Mouse (Mus musculus) ES-Bruce4 (cell line): ENCODE data around the gene Apom. TPM values are rescaled to one million over a fixed set of nuclear protein-coding genes. Genes with fewer than 3 reads are reported as not detected.

ENCODE experiments used
- H3K27ac ChIP-seq: 2 replicates; pipeline ENCODE4 v1.5.1; 2012; ENCODE audit warnings: low read length, inconsistent platforms; ENCODE audit not compliant: insufficient read depth
- H3K27me3 ChIP-seq: 2 replicates; pipeline ENCODE4 v1.6.1; 2012; ENCODE audit warnings: mild to moderate bottlenecking, low read length, inconsistent platforms; ENCODE audit not compliant: control insufficient read depth, poor library complexity, insufficient read depth, severe bottlenecking
- H3K36me3 ChIP-seq: 2 replicates; pipeline ENCODE4 v1.6.1; 2012; ENCODE audit warnings: inconsistent platforms, mild to moderate bottlenecking, low read length, moderate library complexity; ENCODE audit not compliant: control insufficient read depth, poor library complexity, insufficient read depth, severe bottlenecking
- H3K4me1 ChIP-seq: one replicate; pipeline ENCODE4 v1.8.1; 2011; ENCODE audit warnings: low read length; ENCODE audit not compliant: control insufficient read depth, insufficient read depth
- H3K4me3 ChIP-seq: 2 replicates; pipeline ENCODE4 v1.5.1; 2011; ENCODE audit warnings: low read depth, mild to moderate bottlenecking, low read length
- H3K9ac ChIP-seq: 2 replicates; pipeline ENCODE4 v1.6.1; 2012; ENCODE audit warnings: low read depth, mild to moderate bottlenecking, inconsistent platforms; ENCODE audit not compliant: poor library complexity, severe bottlenecking
- H3K9me3 ChIP-seq: replicated peaks from 2 replicates; pipeline ENCODE4 v1.6.1; 2012; ENCODE audit warnings: mild to moderate bottlenecking, low read length, inconsistent platforms; ENCODE audit not compliant: control insufficient read depth, poor library complexity, insufficient read depth, severe bottlenecking
- CTCF ChIP-seq: IDR thresholded peaks from one replicate; pipeline ENCODE4 v1.8.1; 2011; ENCODE audit warnings: low read depth, low read length
- EP300 ChIP-seq: IDR thresholded peaks from 2 replicates; pipeline ENCODE4 v1.6.1; 2011; ENCODE audit warnings: low read depth, low read length; ENCODE audit not compliant: insufficient read depth
- POLR2A ChIP-seq: IDR thresholded peaks from one replicate; pipeline ENCODE4 v1.8.1; 2011; ENCODE audit warnings: low read length; ENCODE audit not compliant: insufficient read depth
- polyA plus RNA-seq: library from polyadenylated mRNA; stranded (reverse); fragments of >200 nt; gene quantifications from 2 replicates; pipeline ENCODE4 v1.2.4, GENCODE M21; 2011; ENCODE audit warnings: low read depth; ENCODE audit not compliant: missing spikeins, insufficient read depth, insufficient read length

Gene Apom
- polyA plus RNA-seq, 1 experiment, result not detected

DNA sequence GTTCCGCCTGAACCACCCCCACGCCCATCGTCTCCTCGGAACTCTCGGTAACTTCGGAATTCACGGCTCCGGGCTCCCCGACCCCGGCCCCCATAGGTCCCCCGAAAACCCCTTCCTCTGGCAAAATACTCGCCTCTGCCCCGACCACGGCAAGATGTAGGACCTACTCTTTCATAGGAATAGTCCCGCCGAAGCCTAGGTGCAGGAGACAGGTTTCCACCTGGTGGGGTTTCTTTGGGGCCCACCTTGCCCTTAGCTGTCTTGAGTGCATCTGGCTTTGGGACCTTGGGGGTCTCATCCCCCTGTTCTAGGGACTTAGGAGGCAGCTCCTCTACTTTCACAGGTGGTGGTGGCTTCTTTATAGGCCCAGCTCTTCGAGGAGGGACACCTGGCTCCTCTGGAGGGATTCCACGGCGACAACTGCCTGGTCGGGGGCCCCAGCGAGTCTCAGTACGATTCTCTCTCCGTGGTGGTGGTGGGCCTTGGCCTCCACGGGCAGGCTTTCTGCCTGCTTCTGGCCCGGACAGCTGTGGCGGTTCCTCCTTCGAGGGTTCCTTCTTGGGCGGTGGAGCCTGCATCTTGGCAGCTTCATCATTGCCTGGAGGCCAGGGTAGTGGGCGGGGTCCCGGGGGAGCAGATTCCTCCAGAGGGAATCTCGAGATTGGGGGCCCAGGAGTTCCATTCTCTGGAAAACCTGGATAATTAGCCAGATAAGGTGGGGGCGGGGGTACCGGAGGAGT, 24.8 kb upstream of the Apom start:
- H3K36me3 ChIP-seq, result peaks cover 99% of the 10 kb centered on the region
- H3K4me3 ChIP-seq, result no peak overlapping the region
- H3K27ac ChIP-seq, result no peak overlapping the region
- TF ChIP-seq CTCF, result no peak
- no peaks in the 10 kb centered on the region for H3K27me3 ChIP-seq
- no peaks in the 10 kb centered on the region for H3K9me3 ChIP-seq
- no peak overlapping the region for H3K9ac ChIP-seq
- no peaks in the 10 kb centered on the region for H3K4me1 ChIP-seq

DNA sequence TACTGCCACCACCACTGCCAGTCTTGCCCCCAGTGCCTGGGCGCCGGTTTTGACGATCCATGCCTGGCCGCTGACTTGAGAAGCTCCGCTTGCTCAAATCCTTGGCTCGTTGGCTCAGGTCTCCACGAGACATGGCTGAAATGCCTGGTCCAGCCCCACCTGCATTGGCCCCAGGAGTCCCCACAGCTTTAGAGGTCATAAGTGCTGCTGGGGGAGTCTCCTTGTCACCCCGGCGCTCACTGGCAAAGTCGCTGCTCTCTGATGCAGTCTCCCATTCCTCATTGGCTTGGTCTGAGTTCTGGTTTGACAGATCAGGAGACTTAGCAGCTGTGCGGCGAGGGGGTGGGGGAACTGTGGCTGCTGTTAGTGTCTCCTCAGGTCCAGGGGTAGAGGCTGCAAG, 23.6 kb upstream of the Apom start:
- no peaks in the 10 kb centered on the region for H3K9me3 ChIP-seq
- TF ChIP-seq EP300 (no peak), CTCF (no peak), POLR2A (no peak)
- H3K27me3 ChIP-seq, result no peaks in the 10 kb centered on the region
- no peak overlapping the region for H3K4me3 ChIP-seq
- no peak overlapping the region for H3K27ac ChIP-seq
- H3K9ac ChIP-seq, result no peak overlapping the region
- H3K36me3 ChIP-seq, result peaks cover 98% of the 10 kb centered on the region
- H3K4me1 ChIP-seq, result no peaks in the 10 kb centered on the region

DNA sequence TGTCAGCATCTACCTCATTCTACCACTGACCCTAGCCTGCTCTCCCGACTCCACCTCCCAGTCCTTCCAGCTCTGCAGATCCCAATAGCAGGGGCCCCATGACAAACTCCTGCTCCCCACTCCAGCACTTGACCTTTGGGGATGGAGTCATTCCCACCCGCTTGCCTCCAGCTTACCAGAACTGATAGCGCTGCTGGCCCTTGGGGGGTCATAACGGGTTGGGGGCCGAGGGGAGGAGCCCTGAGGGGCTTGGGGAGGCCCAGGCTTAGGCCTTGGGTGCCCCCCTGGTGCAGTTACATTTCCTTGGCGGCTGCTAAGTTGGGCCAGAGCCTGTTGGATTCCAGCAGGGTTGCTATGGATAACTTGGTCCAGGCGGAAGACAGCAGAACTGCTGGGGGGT, 22.8 kb upstream of the Apom start:
- H3K9ac ChIP-seq, result no peak overlapping the region
- H3K27me3 ChIP-seq, result no peaks in the 10 kb centered on the region
- no peak overlapping the region for H3K27ac ChIP-seq
- H3K36me3 ChIP-seq, result peaks cover 98% of the 10 kb centered on the region
- H3K4me3 ChIP-seq, result no peak overlapping the region
- H3K9me3 ChIP-seq, result no peaks in the 10 kb centered on the region
- no peaks in the 10 kb centered on the region for H3K4me1 ChIP-seq
- no peak for TF ChIP-seq EP300
- TF ChIP-seq CTCF, result no peak
- no peak for TF ChIP-seq POLR2A

DNA sequence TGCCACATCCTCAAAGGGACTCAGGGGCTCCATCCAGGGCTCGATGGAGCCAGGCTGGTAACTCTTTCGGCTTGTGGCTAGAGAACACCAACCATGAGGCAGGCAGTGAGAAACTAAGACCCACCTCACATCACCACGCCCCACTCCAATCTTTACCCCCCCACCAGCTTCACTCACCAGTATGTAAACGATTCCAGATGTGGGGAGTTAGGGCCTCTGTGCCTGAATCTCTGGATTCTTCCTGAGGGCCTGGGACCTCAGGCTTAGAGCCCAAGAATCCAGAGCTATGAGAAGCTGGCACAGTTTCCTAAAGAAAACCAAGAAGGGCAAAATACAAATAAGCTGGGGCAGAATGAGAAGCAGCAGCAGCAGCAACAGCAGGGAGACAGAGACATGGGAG, 22.1 kb upstream of the Apom start:
- peaks cover 98% of the 10 kb centered on the region for H3K36me3 ChIP-seq
- H3K9me3 ChIP-seq, result no peaks in the 10 kb centered on the region
- H3K27me3 ChIP-seq, result no peaks in the 10 kb centered on the region
- no peak overlapping the region for H3K9ac ChIP-seq
- H3K4me1 ChIP-seq, result no peaks in the 10 kb centered on the region
- H3K4me3 ChIP-seq, result no peak overlapping the region
- H3K27ac ChIP-seq, result no peak overlapping the region
- TF ChIP-seq POLR2A, result no peak
- no peak for TF ChIP-seq EP300
- no peak for TF ChIP-seq CTCF

DNA sequence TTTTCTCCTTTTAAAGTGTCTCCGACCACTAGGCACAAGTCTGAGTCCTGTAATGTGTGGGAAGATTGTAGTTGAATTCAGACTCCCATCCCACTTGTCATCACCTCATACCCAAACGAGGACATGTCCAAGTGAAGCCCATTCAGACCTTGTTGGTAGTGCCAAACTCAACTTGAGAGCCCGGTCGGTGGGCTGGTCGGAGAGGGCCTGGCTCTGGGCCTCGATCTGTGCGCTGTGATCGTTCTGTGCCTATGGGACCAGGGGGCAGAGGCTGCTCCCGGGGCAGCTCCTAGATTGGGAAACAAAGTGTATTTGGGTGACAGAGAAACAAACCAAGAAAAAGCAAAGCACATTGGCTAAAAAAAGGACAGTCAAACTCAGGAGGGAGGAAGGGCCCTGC, 21.2 kb upstream of the Apom start:
- H3K27ac ChIP-seq, result no peak overlapping the region
- H3K4me3 ChIP-seq, result no peak overlapping the region
- peaks cover 94% of the 10 kb centered on the region for H3K36me3 ChIP-seq
- H3K9me3 ChIP-seq, result no peaks in the 10 kb centered on the region
- no peaks in the 10 kb centered on the region for H3K27me3 ChIP-seq
- H3K4me1 ChIP-seq, result no peaks in the 10 kb centered on the region
- no peak overlapping the region for H3K9ac ChIP-seq
- TF ChIP-seq EP300 (no peak), CTCF (no peak), POLR2A (no peak)

DNA sequence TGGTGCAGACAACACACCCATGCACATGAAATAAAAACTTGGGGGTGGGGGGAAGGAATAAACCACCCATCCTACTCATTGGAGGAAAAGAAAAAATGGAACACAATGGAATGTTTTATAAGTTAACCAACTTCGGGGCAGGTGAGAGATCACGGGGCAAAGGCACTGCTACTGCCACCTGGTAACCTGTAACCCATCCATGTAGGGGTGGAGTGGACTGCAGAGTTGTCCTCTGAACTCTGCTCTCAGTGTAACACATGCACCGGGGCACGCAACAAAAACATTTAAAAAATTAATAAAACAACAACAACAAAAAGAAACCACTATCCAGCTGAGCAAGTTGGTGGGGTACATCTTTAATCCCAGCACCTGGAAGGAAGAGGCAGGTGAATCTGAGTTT, 20.3 kb upstream of the Apom start:
- H3K27me3 ChIP-seq, result no peaks in the 10 kb centered on the region
- H3K9ac ChIP-seq, result no peak overlapping the region
- no peaks in the 10 kb centered on the region for H3K9me3 ChIP-seq
- no peak overlapping the region for H3K27ac ChIP-seq
- no peaks in the 10 kb centered on the region for H3K4me1 ChIP-seq
- no peak overlapping the region for H3K4me3 ChIP-seq
- peaks cover 90% of the 10 kb centered on the region for H3K36me3 ChIP-seq
- TF ChIP-seq EP300, result no peak
- no peak for TF ChIP-seq POLR2A
- TF ChIP-seq CTCF, result no peak
